Mouse (Mus musculus) naive thymus-derived CD4-positive, alpha-beta T cell, adult 2 months (primary cell): ENCODE measurements around the gene Amy2a1.
"Not testable (repeated sequence)": the region's sequence is repeated elsewhere in the genome, so short reads cannot be mapped to it uniquely, and the experiment has no call there.

ENCODE experiments used
- DNase-seq: peaks from one replicate; pipeline ENCODE4 v3.0.0-alpha.2; 2011; ENCODE audit warnings: low read depth

Gene Amy2a1

DNA sequence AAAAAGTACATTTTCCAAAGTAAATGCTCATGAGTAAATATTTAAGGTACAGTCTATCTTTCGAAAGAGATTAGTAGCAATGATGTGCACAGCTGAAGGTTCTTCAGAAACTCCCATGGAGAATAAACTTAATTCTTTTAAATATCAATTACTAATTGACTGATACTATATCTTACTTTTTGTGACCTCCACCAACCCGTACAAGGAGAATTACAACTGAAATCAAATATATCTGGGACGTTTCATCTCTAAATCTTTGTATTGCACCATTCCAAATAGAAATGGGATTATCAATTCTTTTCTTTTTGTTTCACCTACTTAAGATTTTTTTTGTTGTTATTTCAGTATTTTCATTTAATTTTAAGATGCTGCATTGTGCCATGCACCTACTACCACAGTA is at the start of gene Amy2a1:
TSS of gene Amy2a1 (minus strand) at position 101 of the 400 bp plus-strand sequence.
- DNase-seq: not testable (repeated sequence)

DNA sequence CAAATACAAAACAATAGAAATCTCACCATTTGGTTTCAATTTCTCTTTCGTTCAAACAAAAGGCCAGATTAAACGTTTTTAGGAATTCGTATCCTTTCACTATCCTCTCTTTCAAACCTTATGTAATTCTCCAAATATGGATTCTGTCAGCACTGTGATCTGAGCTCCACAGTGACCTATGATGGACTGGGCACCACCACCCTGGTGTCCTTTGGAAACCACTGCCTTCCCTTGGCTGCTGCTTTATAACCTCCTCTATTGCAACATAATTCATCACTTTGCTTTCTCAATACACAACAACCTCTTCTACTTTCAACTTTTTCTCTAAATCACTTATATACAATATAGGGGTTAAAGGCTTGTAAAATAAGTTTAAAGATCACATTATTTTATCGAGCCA is 42.4 kb upstream of the Amy2a1 start:
- DNase-seq: no peak

DNA sequence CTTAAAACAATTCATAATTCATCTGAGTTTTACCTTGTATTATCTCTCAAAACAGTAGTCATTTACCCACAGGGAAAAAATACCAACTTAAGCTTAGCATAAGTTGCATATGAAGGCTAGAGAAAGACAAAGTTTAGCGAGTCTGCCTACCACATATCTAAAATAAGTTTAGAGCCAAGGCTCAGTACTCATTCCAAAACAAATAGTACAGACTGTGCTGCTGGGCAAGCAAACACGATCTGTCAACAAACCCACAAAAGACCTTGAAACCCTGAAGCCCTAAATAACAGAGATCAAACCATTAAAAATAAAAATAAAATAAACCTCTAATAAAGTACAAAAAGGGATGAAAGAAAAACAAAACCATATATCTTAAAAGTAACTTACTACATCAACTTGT is 41.9 kb upstream of the Amy2a1 start:
- DNase-seq: no peak

DNA sequence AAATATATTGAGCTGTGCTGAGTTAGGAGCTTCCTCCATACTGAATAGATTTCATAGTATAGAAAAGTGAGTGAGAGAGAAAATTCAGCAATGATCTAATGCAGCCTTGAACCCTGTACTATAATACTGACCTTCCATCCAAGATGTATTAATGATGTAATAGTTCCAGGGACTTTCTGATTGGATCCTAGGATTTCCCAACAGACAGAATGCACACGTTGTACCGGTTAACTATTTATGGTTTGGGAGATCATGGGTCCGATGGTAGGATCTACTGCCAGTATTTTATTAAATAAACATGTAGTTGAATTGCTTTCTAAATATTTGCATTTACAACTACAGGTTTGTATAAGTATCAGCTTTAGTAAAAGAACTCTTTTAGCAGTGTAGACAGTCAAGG is 39.9 kb upstream of the Amy2a1 start:
- DNase-seq: no peak

DNA sequence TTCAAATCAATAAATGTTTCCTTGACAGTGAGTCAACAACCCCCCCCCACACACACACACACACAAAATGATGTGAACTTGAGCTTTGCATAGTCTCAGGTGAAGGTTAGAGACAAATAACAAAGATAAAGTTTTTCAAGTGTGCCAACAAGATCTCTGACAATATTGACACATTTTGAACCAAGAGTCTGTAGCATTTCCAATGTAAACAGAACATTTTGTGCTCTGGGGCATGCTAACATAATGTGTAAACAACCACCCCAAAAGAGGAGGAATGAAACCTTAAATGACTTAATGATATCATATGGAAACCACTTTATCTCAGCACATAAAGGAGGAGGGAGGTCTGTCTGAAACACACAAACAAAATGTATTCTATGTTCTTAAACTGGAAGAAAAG is 7.5 kb upstream of the Amy2a1 start:
- no peak for DNase-seq
